ENCODE assay signal across 13 mouse cellular contexts in genomic region chr2:27702283-27702682, GRCm38 (mm10). TPM values are rescaled to one million over a fixed set of nuclear protein-coding genes. Genes with fewer than 3 reads are reported as not detected.
DNase-seq lines count a peak whose midpoint lies in the region; ATAC-seq lines count a peak whose summit lies in the region.
"Had no signal": no experiment of that assay in that cellular context is flagged by ENCODE, and none has a peak within 500 bp of the region (broad histone marks: within the 10 kb centered on the region; RNA-seq: fewer than 3 reads in every experiment).

No protein-coding gene starts in this region.

- H3K9me3 ChIP-seq in heart, embryonic 14.5 days (ENCODE audit: control insufficient read depth, low read length): no peaks in the 10 kb centered on the region
- H3K9me3 ChIP-seq in midbrain, embryonic 10.5 days (replicated peaks): no peaks in the 10 kb centered on the region
- no peaks in the 10 kb centered on the region for H3K9me3 ChIP-seq in midbrain, embryonic 13.5 days
- H3K9me3 ChIP-seq in limb, embryonic 15.5 days: no peaks in the 10 kb centered on the region
- H3K9me3 ChIP-seq: midbrain, embryonic 15.5 days; neural tube, embryonic 12.5 days had no signal

- ATAC-seq in heart, embryonic 14.5 days (ENCODE audit: insufficient number of reproducible peaks, insufficient read depth, low FRiP score, low read depth): no peak
- ATAC-seq in midbrain, embryonic 13.5 days: no peak
- ATAC-seq in limb, embryonic 15.5 days (ENCODE audit: insufficient number of reproducible peaks, low FRiP score, low TSS enrichment, low read depth): 0 out of 2 replicates have a peak, but pooled peaks have one; percentile 11
- ATAC-seq: midbrain, embryonic 15.5 days had no signal

- no peak overlapping the region for H3K4me3 ChIP-seq in heart, embryonic 14.5 days (ENCODE audit: control insufficient read depth in 1 of 2, insufficient read depth in 1 of 2, low read depth in 1 of 2, low read length in 2 of 2)
- H3K4me3 ChIP-seq in midbrain, embryonic 10.5 days: no peak overlapping the region
- no peak overlapping the region for H3K4me3 ChIP-seq in midbrain, embryonic 13.5 days (replicated peaks)
- no peak overlapping the region for H3K4me3 ChIP-seq in limb, embryonic 15.5 days
- H3K4me3 ChIP-seq: midbrain, embryonic 15.5 days; neural tube, embryonic 12.5 days had no signal

- no peaks in the 10 kb centered on the region for H3K36me3 ChIP-seq in heart, embryonic 14.5 days (ENCODE audit: control insufficient read depth, insufficient read depth, low read length)
- no peaks in the 10 kb centered on the region for H3K36me3 ChIP-seq in midbrain, embryonic 10.5 days
- no peaks in the 10 kb centered on the region for H3K36me3 ChIP-seq in midbrain, embryonic 13.5 days
- no peaks in the 10 kb centered on the region for H3K36me3 ChIP-seq in limb, embryonic 15.5 days
- H3K36me3 ChIP-seq: midbrain, embryonic 15.5 days; neural tube, embryonic 12.5 days had no signal

- peaks cover 72 to 85% of the 10 kb centered on the region in 2 experiments for H3K4me1 ChIP-seq in heart, embryonic 14.5 days (ENCODE audit: control insufficient read depth in 2 of 2, insufficient read depth in 2 of 2, low read length in 2 of 2)
- H3K4me1 ChIP-seq in midbrain, embryonic 10.5 days: peaks cover 77% of the 10 kb centered on the region
- peaks cover 77% of the 10 kb centered on the region for H3K4me1 ChIP-seq in midbrain, embryonic 13.5 days (replicated peaks)
- peaks cover 86% of the 10 kb centered on the region for H3K4me1 ChIP-seq in limb, embryonic 15.5 days

- H3K9ac ChIP-seq in heart, embryonic 14.5 days (ENCODE audit: low read length): 0 out of 2 replicates have a peak overlapping the region, but pooled peaks have one; percentile 9
- H3K9ac ChIP-seq in midbrain, embryonic 13.5 days (replicated peaks): no peak overlapping the region
- no peak overlapping the region for H3K9ac ChIP-seq in limb, embryonic 15.5 days
- H3K9ac ChIP-seq: midbrain, embryonic 15.5 days; neural tube, embryonic 12.5 days had no signal

- DNase-seq in heart, postnatal 4 days: no peak
- no peak for DNase-seq in midbrain, embryonic 10.5 days (ENCODE audit: low spot score)
- DNase-seq in ovary, postnatal 10 days (ENCODE audit: low spot score): no peak
- no peak for DNase-seq in gastrocnemius, postnatal 4 days (ENCODE audit: low spot score in 2 of 2)
- DNase-seq: cerebellum, adult 18-20 months; kidney, postnatal 14 days; lung, postnatal 10 days; thymus, postnatal 14 days had no signal

- WGBS in heart, embryonic 14.5 days: 82% methylated on average over 3 of the region's 3 CpGs
- WGBS in midbrain, embryonic 10.5 days: 72% methylated on average over 3 of the region's 3 CpGs
- WGBS in midbrain, embryonic 13.5 days: 50% methylated on average over 3 of the region's 3 CpGs
- WGBS in limb, embryonic 15.5 days: 56% methylated on average over 3 of the region's 3 CpGs

- H3K27me3 ChIP-seq in heart, embryonic 14.5 days (ENCODE audit: control insufficient read depth, insufficient read depth, low read length): no peaks in the 10 kb centered on the region
- no peaks in the 10 kb centered on the region for H3K27me3 ChIP-seq in midbrain, embryonic 10.5 days (ENCODE audit: low read depth, poor library complexity, severe bottlenecking)
- H3K27me3 ChIP-seq in midbrain, embryonic 13.5 days: no peaks in the 10 kb centered on the region
- H3K27me3 ChIP-seq in limb, embryonic 15.5 days: no peaks in the 10 kb centered on the region
- H3K27me3 ChIP-seq: midbrain, embryonic 15.5 days; neural tube, embryonic 12.5 days had no signal

- no peak overlapping the region for H3K4me2 ChIP-seq in heart, embryonic 14.5 days (ENCODE audit: low read length)
- H3K4me2 ChIP-seq in midbrain, embryonic 13.5 days (replicated peaks): no peak overlapping the region
- H3K4me2 ChIP-seq in limb, embryonic 15.5 days: no peak overlapping the region
- H3K4me2 ChIP-seq: midbrain, embryonic 15.5 days; neural tube, embryonic 12.5 days had no signal

- H3K27ac ChIP-seq in heart, embryonic 14.5 days (replicated peaks in 1 of 2; ENCODE audit: control insufficient read depth in 1 of 2, insufficient read depth in 1 of 2, low read depth in 2 of 2, low read length in 2 of 2): no peak overlapping the region
- H3K27ac ChIP-seq in midbrain, embryonic 10.5 days (replicated peaks): peak overlapping the region; percentile 65
- H3K27ac ChIP-seq in midbrain, embryonic 13.5 days: no peak overlapping the region
- peak overlapping the region; percentile 71 for H3K27ac ChIP-seq in limb, embryonic 15.5 days
- H3K27ac ChIP-seq: midbrain, embryonic 15.5 days; neural tube, embryonic 12.5 days had no signal

RNA-seq across cellular contexts. Expression of gene Rxra, which starts 26.0 kb away (rescaled TPM):
- polyA plus RNA-seq in heart, embryonic 14.5 days (2014; fragmentation: Nextera tagmentation; extraction: Ambion mirVana): 5.2 and 5.7 TPM in 2 replicates
- total RNA-seq in heart, postnatal 4 days (2021): 10 to 100 TPM; 39.0 to 43.2 TPM
- polyA plus RNA-seq in midbrain, embryonic 10.5 days (2016; fragmentation: Nextera tagmentation; extraction: Ambion mirVana): 7.5 and 7.6 TPM in 2 replicates
- 4.0 and 4.4 TPM in 2 replicates for polyA plus RNA-seq in midbrain, embryonic 13.5 days (2015; fragmentation: Nextera tagmentation; extraction: Ambion mirVana)
- 19.4 and 19.7 TPM in 2 replicates for polyA plus RNA-seq in limb, embryonic 15.5 days (2015; fragmentation: Nextera tagmentation; extraction: Ambion mirVana)
- 10 to 100 TPM; 59.0 to 60.2 TPM for total RNA-seq in gastrocnemius, postnatal 4 days (2021)

Comparison
In these comparisons a context has a peak if more than half of its experiments do, and no peak if none do; other contexts are left out.
1. H3K27ac ChIP-seq: peak in midbrain, embryonic 10.5 days (single experiment) and limb, embryonic 15.5 days (single experiment); none in heart, embryonic 14.5 days (0 of 2) and midbrain, embryonic 13.5 days (single experiment).